Mouse (Mus musculus): ENCODE data around the gene Znhit2. TPM values are rescaled to one million over a fixed set of nuclear protein-coding genes. Genes with fewer than 3 reads are reported as not detected.

Gene Znhit2
- polyA plus RNA-seq, 1 experiment from 2014 or later, result 24.9 TPM

DNA sequence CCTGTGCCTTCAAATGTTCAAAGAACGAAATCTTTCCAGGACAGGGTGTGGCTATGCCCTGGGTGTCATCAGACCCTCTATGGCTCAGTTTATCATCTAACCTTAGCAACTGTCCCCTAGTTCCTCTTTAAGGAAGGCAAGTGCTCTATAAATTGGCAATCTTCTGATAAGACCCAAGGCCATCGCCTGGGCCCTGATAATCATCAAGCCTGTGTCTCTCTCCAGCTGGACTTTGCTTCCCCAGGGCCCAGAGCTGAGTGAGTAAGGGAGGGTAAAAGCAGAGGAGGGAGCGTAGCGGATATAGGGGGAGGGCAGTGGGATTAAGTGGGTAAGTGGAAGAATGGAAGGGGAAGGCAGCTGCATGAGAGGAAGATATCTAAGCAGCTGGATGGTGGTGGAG lies 43.5 kb downstream of the Znhit2 start:
- no peaks in the 10 kb centered on the region for H3K9me3 ChIP-seq (replicated peaks)
- H3K9ac ChIP-seq, result no peak overlapping the region
- WGBS, result 50% methylated on average over 4 of the region's 4 CpGs
- ATAC-seq (ENCODE audit: insufficient number of reproducible peaks, low FRiP score), result no peak
- H3K4me2 ChIP-seq, result no peak overlapping the region
- H3K27me3 ChIP-seq (replicated peaks), result no peaks in the 10 kb centered on the region
- peaks cover 4% of the 10 kb centered on the region; the same call in 1 of the 2 replicates for H3K36me3 ChIP-seq
- no peak overlapping the region for H3K27ac ChIP-seq (ENCODE audit: poor library complexity, severe bottlenecking)
- H3K4me3 ChIP-seq, result no peak overlapping the region
- no peaks in the 10 kb centered on the region for H3K4me1 ChIP-seq (replicated peaks)

DNA sequence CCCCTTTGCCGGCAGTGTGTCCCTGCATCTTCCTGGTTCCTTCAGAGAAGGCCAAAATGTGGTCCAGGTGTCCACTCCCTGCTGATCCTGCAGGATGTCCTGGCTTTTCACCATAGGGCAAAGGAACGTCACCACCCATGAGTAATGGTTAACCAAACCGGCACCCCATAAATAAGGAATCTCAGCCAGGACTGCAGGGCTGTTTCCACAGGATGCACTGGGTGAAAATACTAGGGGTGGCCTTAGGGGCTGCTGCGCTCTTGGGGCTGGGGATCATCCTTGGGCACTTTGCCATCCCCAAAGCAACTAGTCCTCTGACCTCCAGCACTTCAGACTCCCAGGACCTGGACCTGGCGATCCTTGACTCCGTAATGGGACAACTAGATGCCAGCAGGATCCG lies 44.6 kb downstream of the Znhit2 start, which contains the start of gene Naaladl1:
TSS of gene Naaladl1 (plus strand) at position 197 of the 400 bp plus-strand sequence.
- ATAC-seq (ENCODE audit: insufficient number of reproducible peaks, low FRiP score), result no peak
- no peaks in the 10 kb centered on the region for H3K27me3 ChIP-seq (replicated peaks)
- WGBS, result 82% methylated on average over 7 of the region's 7 CpGs
- H3K4me3 ChIP-seq, result no peak within 1 kb of the TSS
- H3K9ac ChIP-seq, result no peak within 1 kb of the TSS; the same call in 1 of the 2 replicates
- no peak within 1 kb of the TSS for H3K27ac ChIP-seq (ENCODE audit: poor library complexity, severe bottlenecking)
- H3K36me3 ChIP-seq, result no peaks in the 10 kb centered on the region
- no peak within 1 kb of the TSS for H3K4me2 ChIP-seq
- H3K9me3 ChIP-seq (replicated peaks), result no peaks in the 10 kb centered on the region
- no peaks in the 10 kb centered on the region for H3K4me1 ChIP-seq (replicated peaks)

Small RNA genes within 50 kb of the gene (microRNA-seq; reads per million reads assigned to microRNA genes)
- gene Mir6988, result 0.94 reads per million

Other genes starting within 250 kb of the Znhit2 start
- 33.7 and 34.2 TPM in 2 replicates for gene Frmd8, start 185.9 kb upstream of the Znhit2 start, polyA plus RNA-seq (2016; fragmentation: Nextera tagmentation; extraction: Ambion mirVana)
- gene Slc25a45, start 183.4 kb upstream of the Znhit2 start, polyA plus RNA-seq (2016; fragmentation: Nextera tagmentation; extraction: Ambion mirVana), result 3.5 and 3.9 TPM in 2 replicates
- 1.5 and 1.9 TPM in 2 replicates for gene Tigd3, start 167.0 kb upstream of the Znhit2 start, polyA plus RNA-seq (2016; fragmentation: Nextera tagmentation; extraction: Ambion mirVana)
- gene Dpf2, start 148.2 kb upstream of the Znhit2 start, polyA plus RNA-seq (2016; fragmentation: Nextera tagmentation; extraction: Ambion mirVana), result 111 and 118 TPM in 2 replicates
- gene Cdc42ep2, start 136.4 kb upstream of the Znhit2 start, polyA plus RNA-seq (2016; fragmentation: Nextera tagmentation; extraction: Ambion mirVana), result 6.5 and 7.3 TPM in 2 replicates
- 49.3 and 51.1 TPM in 2 replicates for gene Pola2, start 97.0 kb upstream of the Znhit2 start, polyA plus RNA-seq (2016; fragmentation: Nextera tagmentation; extraction: Ambion mirVana)
- not detected in 2 replicates for gene Slc22a20, start 75.0 kb upstream of the Znhit2 start, polyA plus RNA-seq (2016; fragmentation: Nextera tagmentation; extraction: Ambion mirVana)
- gene Capn1, start 45.3 kb upstream of the Znhit2 start, polyA plus RNA-seq (2016; fragmentation: Nextera tagmentation; extraction: Ambion mirVana), result 8.2 and 8.4 TPM in 2 replicates
- 21.1 and 21.8 TPM in 2 replicates for gene Syvn1, start 14.6 kb upstream of the Znhit2 start, polyA plus RNA-seq (2016; fragmentation: Nextera tagmentation; extraction: Ambion mirVana)
- 58.5 and 64.4 TPM in 2 replicates for gene Mrpl49, start 3.4 kb upstream of the Znhit2 start, polyA plus RNA-seq (2016; fragmentation: Nextera tagmentation; extraction: Ambion mirVana)
- 503 and 513 TPM in 2 replicates for gene Fau, start 3.3 kb upstream of the Znhit2 start, polyA plus RNA-seq (2016; fragmentation: Nextera tagmentation; extraction: Ambion mirVana)
- gene Tm7sf2, start 7.2 kb downstream of the Znhit2 start, polyA plus RNA-seq (2016; fragmentation: Nextera tagmentation; extraction: Ambion mirVana), result 8.4 and 9.2 TPM in 2 replicates
- 45.1 and 50.2 TPM in 2 replicates for gene Vps51, start 16.0 kb downstream of the Znhit2 start, polyA plus RNA-seq (2016; fragmentation: Nextera tagmentation; extraction: Ambion mirVana)
- gene Tmem262, start 18.8 kb downstream of the Znhit2 start, polyA plus RNA-seq (2016; fragmentation: Nextera tagmentation; extraction: Ambion mirVana), result not detected in 2 replicates
- 1.2 and 1.3 TPM in 2 replicates for gene Gm28374, start 21.1 kb downstream of the Znhit2 start, polyA plus RNA-seq (2016; fragmentation: Nextera tagmentation; extraction: Ambion mirVana)
- 48.9 and 52.4 TPM in 2 replicates for gene Zfpl1, start 23.8 kb downstream of the Znhit2 start, polyA plus RNA-seq (2016; fragmentation: Nextera tagmentation; extraction: Ambion mirVana)
- 27.4 and 27.7 TPM in 2 replicates for gene Cdca5, start 23.8 kb downstream of the Znhit2 start, polyA plus RNA-seq (2016; fragmentation: Nextera tagmentation; extraction: Ambion mirVana)
- 0.27 TPM in 1 of 2 replicates, not detected in the other for gene AC131692.1, start 33.2 kb downstream of the Znhit2 start, polyA plus RNA-seq (2016; fragmentation: Nextera tagmentation; extraction: Ambion mirVana)
- 0.22 TPM in 2 replicates for gene Naaladl1, start 44.6 kb downstream of the Znhit2 start, polyA plus RNA-seq (2016; fragmentation: Nextera tagmentation; extraction: Ambion mirVana)
- 35.2 and 35.9 TPM in 2 replicates for gene Sac3d1, start 57.5 kb downstream of the Znhit2 start, polyA plus RNA-seq (2016; fragmentation: Nextera tagmentation; extraction: Ambion mirVana)
- 20.9 and 21.2 TPM in 2 replicates for gene Snx15, start 67.1 kb downstream of the Znhit2 start, polyA plus RNA-seq (2016; fragmentation: Nextera tagmentation; extraction: Ambion mirVana)
- 0.14 TPM in 1 of 2 replicates, not detected in the other for gene Batf2, start 79.8 kb downstream of the Znhit2 start, polyA plus RNA-seq (2016; fragmentation: Nextera tagmentation; extraction: Ambion mirVana)
- 71.5 and 73.9 TPM in 2 replicates for gene Arl2, start 80.4 kb downstream of the Znhit2 start, polyA plus RNA-seq (2016; fragmentation: Nextera tagmentation; extraction: Ambion mirVana)
- gene Majin, start 123.2 kb downstream of the Znhit2 start, polyA plus RNA-seq (2016; fragmentation: Nextera tagmentation; extraction: Ambion mirVana), result not detected in 2 replicates
- gene Gpha2, start 165.2 kb downstream of the Znhit2 start, polyA plus RNA-seq (2016; fragmentation: Nextera tagmentation; extraction: Ambion mirVana), result 0.57 TPM in 1 of 2 replicates, not detected in the other
- gene Ppp2r5b, start 174.7 kb downstream of the Znhit2 start, polyA plus RNA-seq (2016; fragmentation: Nextera tagmentation; extraction: Ambion mirVana), result 29.8 and 31.0 TPM in 2 replicates
- 10.9 and 13.0 TPM in 2 replicates for gene Atg2a, start 180.5 kb downstream of the Znhit2 start, polyA plus RNA-seq (2016; fragmentation: Nextera tagmentation; extraction: Ambion mirVana)
- gene Ehd1, start 215.5 kb downstream of the Znhit2 start, polyA plus RNA-seq (2016; fragmentation: Nextera tagmentation; extraction: Ambion mirVana), result 87.0 and 88.7 TPM in 2 replicates
- 0.34 and 0.44 TPM in 2 replicates for gene Cdc42bpg, start 245.3 kb downstream of the Znhit2 start, polyA plus RNA-seq (2016; fragmentation: Nextera tagmentation; extraction: Ambion mirVana)

All from heart, embryonic 12.5 days (tissue).